In genomic region chr12:41880833-41881232, GRCm38 (mm10) we compare ENCODE assay signal across 35 mouse cellular contexts.
"Had no signal": no experiment of that assay in that cellular context is flagged by ENCODE, and none has a peak within 500 bp of the region (broad histone marks: within the 10 kb centered on the region; RNA-seq: fewer than 3 reads in every experiment).

No protein-coding gene starts in this region.

- H3K4me2 ChIP-seq: heart, embryonic 11.5 days; heart, embryonic 12.5 days; heart, embryonic 13.5 days; heart, embryonic 15.5 days; hindbrain, embryonic 12.5 days; hindbrain, embryonic 13.5 days; hindbrain, embryonic 14.5 days; hindbrain, embryonic 15.5 days; intestine, embryonic 15.5 days; kidney, embryonic 15.5 days had no signal

- H3K4me1 ChIP-seq: heart, embryonic 10.5 days; heart, embryonic 12.5 days; hindbrain, embryonic 10.5 days; hindbrain, embryonic 12.5 days; hindbrain, embryonic 13.5 days; hindbrain, embryonic 15.5 days; intestine, embryonic 15.5 days; kidney, embryonic 15.5 days had no signal

- H3K9me3 ChIP-seq: heart, embryonic 10.5 days; heart, embryonic 12.5 days; heart, embryonic 13.5 days; heart, embryonic 15.5 days; hindbrain, embryonic 10.5 days; hindbrain, embryonic 12.5 days; hindbrain, embryonic 13.5 days; hindbrain, embryonic 15.5 days; intestine, embryonic 15.5 days; kidney, embryonic 15.5 days had no signal

- H3K27me3 ChIP-seq: heart, embryonic 12.5 days; heart, embryonic 13.5 days; heart, embryonic 15.5 days; hindbrain, embryonic 12.5 days; hindbrain, embryonic 13.5 days; hindbrain, embryonic 15.5 days; intestine, embryonic 15.5 days; kidney, embryonic 15.5 days had no signal

- H3K4me3 ChIP-seq: heart, embryonic 10.5 days; heart, embryonic 12.5 days; heart, embryonic 13.5 days; heart, embryonic 15.5 days; hindbrain, embryonic 10.5 days; hindbrain, embryonic 12.5 days; hindbrain, embryonic 13.5 days; hindbrain, embryonic 15.5 days; intestine, embryonic 15.5 days; kidney, embryonic 15.5 days; layer of hippocampus, adult 2 months had no signal

- ATAC-seq: hindbrain, embryonic 16.5 days; hindbrain, postnatal 0 days; inflammation-experienced regulatory T-cells, adult 6 months; intestine, embryonic 15.5 days; intestine, embryonic 16.5 days; intestine, postnatal 0 days had no signal

- DNase-seq: heart, postnatal 10 days; heart, postnatal 14 days; heart, postnatal 36 days; heart, postnatal 4 days; kidney, adult 11 months; kidney, adult 18-20 months; kidney, adult 2 months; kidney, adult 8-10 months; kidney, adult 9 months; kidney, postnatal 10 days; kidney, postnatal 14 days; kidney, postnatal 25 days; kidney, postnatal 36 days; kidney, postnatal 4 days; layer of hippocampus, adult 9-11 months; layer of hippocampus, postnatal 36 days had no signal

- H3K36me3 ChIP-seq: heart, embryonic 10.5 days; heart, embryonic 12.5 days; heart, embryonic 13.5 days; heart, embryonic 15.5 days; hindbrain, embryonic 10.5 days; hindbrain, embryonic 12.5 days; hindbrain, embryonic 13.5 days; hindbrain, embryonic 15.5 days; intestine, embryonic 15.5 days; kidney, embryonic 15.5 days had no signal

- H3K9ac ChIP-seq: heart, embryonic 12.5 days; heart, embryonic 13.5 days; heart, embryonic 15.5 days; hindbrain, embryonic 12.5 days; hindbrain, embryonic 13.5 days; hindbrain, embryonic 14.5 days; hindbrain, embryonic 15.5 days; intestine, embryonic 15.5 days; kidney, embryonic 15.5 days had no signal

- H3K27ac ChIP-seq: heart, embryonic 10.5 days; heart, embryonic 13.5 days; heart, embryonic 15.5 days; hindbrain, embryonic 10.5 days; hindbrain, embryonic 12.5 days; hindbrain, embryonic 13.5 days; hindbrain, embryonic 14.5 days; hindbrain, embryonic 15.5 days; hindbrain, postnatal 0 days; intestine, embryonic 15.5 days; kidney, embryonic 15.5 days; kidney, postnatal 0 days; layer of hippocampus, adult 2 months had no signal
